Mouse (Mus musculus): ENCODE measurements around the gene Lcn3.

GRCm38 (mm10) chr2:25733199-25733930, 32.0 kb upstream of the Lcn3 start:
- TF ChIP-seq CTCF (IDR thresholded peaks at IDR 0.05; ENCODE audit: extremely low read depth, insufficient read depth, insufficient read length, insufficient replicate concordance) (no peak), POLR2A (IDR thresholded peaks at IDR 0.05; ENCODE audit: low read depth, low read length) (no peak)

All from spleen, adult 2 months (tissue).